Mouse (Mus musculus): Measurements from ENCODE around the gene Tomm34.

GRCm38 (mm10) chr2:164004503-164004902 lies 66.5 kb downstream of the Tomm34 start:
- TF ChIP-seq POLR2A (IDR thresholded peaks at IDR 0.05; ENCODE audit: borderline replicate concordance, extremely low read depth, insufficient read depth, insufficient read length, poor library complexity, severe bottlenecking) (no peak), CTCF (IDR thresholded peaks at IDR 0.05; ENCODE audit: borderline replicate concordance, extremely low read depth, insufficient read depth, insufficient read length) (no peak)
